Mouse (Mus musculus) CH12.LX (cell line): ENCODE data around the gene Jmjd8.

Source experiments
- CTCF ChIP-seq, 2 experiments: IDR thresholded peaks in 1 of 2; conservative IDR thresholded peaks in 1 of 2; 2 replicates each; pipeline ENCODE4 v1.5.1; 2011 to 2012; ENCODE audit warnings: low read depth in 2 of 2, low read length in 2 of 2, improper control_type of control experiment in 1 of 2, inconsistent platforms in 1 of 2, mild to moderate bottlenecking in 1 of 2, moderate library complexity in 1 of 2
- E2F4 ChIP-seq: IDR thresholded peaks from 2 replicates; pipeline ENCODE4 v1.6.1; 2011; ENCODE audit warnings: low read depth, low read length, improper control_type of control experiment; ENCODE audit not compliant: insufficient replicate concordance
- EP300 ChIP-seq: IDR thresholded peaks from 2 replicates; pipeline ENCODE4 v1.6.1; 2011; ENCODE audit warnings: low read length, improper control_type of control experiment
- HCFC1 ChIP-seq: IDR thresholded peaks from 2 replicates; pipeline ENCODE4 v1.6.1; 2012; ENCODE audit warnings: low read depth, mild to moderate bottlenecking, inconsistent platforms, low read length, improper control_type of control experiment
- MAFK ChIP-seq: IDR thresholded peaks from 2 replicates; pipeline ENCODE4 v1.6.1; 2011; ENCODE audit warnings: low read length, improper control_type of control experiment; ENCODE audit not compliant: insufficient replicate concordance
- MAX ChIP-seq: IDR thresholded peaks from 2 replicates; pipeline ENCODE4 v1.6.1; 2011; ENCODE audit warnings: low read length, improper control_type of control experiment
- MAZ ChIP-seq: IDR thresholded peaks from 2 replicates; pipeline ENCODE4 v1.6.1; 2012; ENCODE audit warnings: low read depth, mild to moderate bottlenecking, inconsistent platforms, low read length, improper control_type of control experiment, moderate library complexity
- MEF2A ChIP-seq: IDR thresholded peaks from 2 replicates; pipeline ENCODE4 v1.6.1; 2014; ENCODE audit warnings: low read depth, mild to moderate bottlenecking, inconsistent platforms, low read length, improper control_type of control experiment, borderline replicate concordance
- POLR2A ChIP-seq: IDR thresholded peaks from 2 replicates; pipeline ENCODE4 v1.6.1; 2011; ENCODE audit warnings: low read depth, mild to moderate bottlenecking, improper control_type of control experiment, low read length
- POLR2AphosphoS2 ChIP-seq: IDR thresholded peaks from 2 replicates; pipeline ENCODE4 v1.6.1; 2011; ENCODE audit warnings: low read depth, low read length, improper control_type of control experiment
- RCOR1 ChIP-seq: conservative IDR thresholded peaks from 2 replicates; pipeline ENCODE4 v1.6.1; 2012; ENCODE audit warnings: low read depth, mild to moderate bottlenecking, inconsistent platforms, low read length, improper control_type of control experiment
- ZMIZ1 ChIP-seq: IDR thresholded peaks from 2 replicates; pipeline ENCODE4 v1.6.1; 2012; ENCODE audit warnings: low read depth, mild to moderate bottlenecking, inconsistent platforms, low read length, improper control_type of control experiment

GRCm38 (mm10) chr17:25823452-25823851, 5.2 kb upstream of the Jmjd8 start, which contains the start of gene Wdr24:
- TF ChIP-seq POLR2A = peak; percentile 74
- no peak for TF ChIP-seq CTCF (conservative IDR thresholded peaks at IDR 0.05 in 1 of 2, IDR thresholded peaks at IDR 0.05 in 1 of 2; ENCODE audit: low read depth in 2 of 2, low read length in 2 of 2)
- no peak for TF ChIP-seq MAFK
- no peak for TF ChIP-seq POLR2AphosphoS2
- no peak for TF ChIP-seq MEF2A
- no peak for TF ChIP-seq EP300
- TF ChIP-seq MAZ = no peak
- TF ChIP-seq E2F4 = no peak
- peak; percentile 95 for TF ChIP-seq HCFC1
- no peak for TF ChIP-seq MAX
- TF ChIP-seq ZMIZ1 = no peak
- TF ChIP-seq RCOR1 = no peak
